Mouse (Mus musculus) layer of hippocampus, adult 9-10 months (tissue): ENCODE results near the gene Xpnpep1.

Experiments used
- DNase-seq: peaks from one replicate; pipeline ENCODE4 v3.0.0; 2022; ENCODE audit warnings: low spot score

Gene Xpnpep1

GRCm38 (mm10) chr19:53064972-53065361, 25.0 kb upstream of the Xpnpep1 start:
- DNase-seq: no peak

DNA sequence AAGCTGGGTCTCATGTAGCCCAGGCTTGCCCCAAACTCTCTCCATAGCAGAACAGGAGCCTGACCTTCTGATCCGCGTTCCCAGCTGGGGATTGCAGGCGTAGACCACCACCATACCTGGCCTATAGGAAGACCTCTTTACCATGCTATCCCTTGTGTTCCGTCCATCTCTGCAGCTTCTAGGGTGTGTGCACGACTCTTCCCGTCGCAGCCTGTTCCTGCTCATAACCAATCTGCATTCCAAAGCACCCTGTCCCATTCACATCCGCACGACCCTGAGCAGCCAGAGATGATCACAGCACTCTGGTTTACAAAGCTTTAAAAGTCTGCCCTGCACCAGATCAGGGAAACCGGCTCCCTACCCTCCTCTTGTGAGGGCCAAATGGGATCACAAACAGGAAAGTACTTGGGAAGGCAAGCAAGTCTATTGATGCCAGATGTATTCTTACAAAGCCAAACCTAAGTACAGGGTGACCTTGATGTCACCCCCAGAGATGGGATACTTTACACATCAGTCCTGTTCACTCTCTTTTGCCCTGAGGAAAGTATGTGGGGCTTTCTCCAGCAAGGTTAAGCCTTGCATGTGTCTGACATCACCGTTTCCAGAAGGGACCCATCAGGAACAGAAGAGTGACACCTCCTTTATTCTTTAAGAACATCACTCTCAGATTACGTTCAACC, 24.4 kb upstream of the Xpnpep1 start:
- DNase-seq: no peak

DNA sequence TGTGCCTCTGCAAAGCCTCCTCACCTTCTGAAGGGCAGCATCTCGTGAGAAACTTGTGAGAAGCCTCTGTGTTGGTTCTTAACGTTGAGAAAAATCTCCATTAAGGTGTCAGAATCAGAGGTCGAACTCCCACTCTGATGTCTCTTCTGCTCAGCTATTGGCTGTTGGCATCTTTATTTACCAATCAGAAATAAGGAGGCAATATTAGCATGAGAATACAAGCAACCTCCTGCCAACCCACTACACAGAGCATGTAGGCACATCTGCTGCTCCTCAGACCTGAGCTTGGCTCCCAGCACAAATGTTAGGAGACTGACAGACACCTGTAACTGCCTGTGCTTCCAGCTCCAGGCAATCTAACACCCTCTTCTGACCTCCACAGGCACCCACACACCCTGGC, 22.0 kb upstream of the Xpnpep1 start:
- DNase-seq: no peak

DNA sequence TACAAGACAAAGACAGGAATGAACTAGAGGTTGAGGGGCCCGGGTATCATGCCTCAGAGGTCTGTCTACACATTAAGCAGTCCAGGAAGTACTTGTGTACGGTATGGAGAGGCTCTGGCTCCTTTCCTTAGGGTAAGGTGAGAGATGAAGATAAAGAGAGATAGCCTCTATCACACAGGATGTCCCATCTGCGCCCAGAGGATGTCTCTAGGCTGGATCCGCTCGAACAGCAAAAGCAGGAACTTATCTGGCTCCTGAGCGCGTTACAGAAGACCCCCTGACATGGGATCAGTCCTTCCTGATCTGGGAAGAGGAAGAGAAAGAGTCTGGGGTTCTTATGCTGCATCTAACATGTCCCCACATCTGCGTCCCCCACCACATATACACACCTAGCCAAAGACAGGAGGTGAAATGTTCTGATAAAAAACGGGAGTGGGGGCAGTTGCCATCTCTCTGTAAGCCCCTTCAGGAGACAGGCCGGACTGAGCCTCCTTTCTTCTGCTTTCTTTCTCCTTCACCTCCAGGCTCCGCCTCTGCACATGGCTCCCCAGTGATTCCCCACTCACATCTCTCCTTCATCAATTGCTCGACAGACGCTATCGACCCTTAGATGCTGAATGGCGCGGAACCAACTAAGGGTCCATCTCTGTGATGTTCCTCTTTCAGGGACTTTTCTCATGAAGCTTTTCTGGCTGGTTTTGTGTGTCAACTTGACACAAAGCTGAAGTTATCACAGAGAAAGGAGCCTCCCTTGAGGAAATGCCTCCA, 19.5 kb upstream of the Xpnpep1 start:
- no peak for DNase-seq

DNA sequence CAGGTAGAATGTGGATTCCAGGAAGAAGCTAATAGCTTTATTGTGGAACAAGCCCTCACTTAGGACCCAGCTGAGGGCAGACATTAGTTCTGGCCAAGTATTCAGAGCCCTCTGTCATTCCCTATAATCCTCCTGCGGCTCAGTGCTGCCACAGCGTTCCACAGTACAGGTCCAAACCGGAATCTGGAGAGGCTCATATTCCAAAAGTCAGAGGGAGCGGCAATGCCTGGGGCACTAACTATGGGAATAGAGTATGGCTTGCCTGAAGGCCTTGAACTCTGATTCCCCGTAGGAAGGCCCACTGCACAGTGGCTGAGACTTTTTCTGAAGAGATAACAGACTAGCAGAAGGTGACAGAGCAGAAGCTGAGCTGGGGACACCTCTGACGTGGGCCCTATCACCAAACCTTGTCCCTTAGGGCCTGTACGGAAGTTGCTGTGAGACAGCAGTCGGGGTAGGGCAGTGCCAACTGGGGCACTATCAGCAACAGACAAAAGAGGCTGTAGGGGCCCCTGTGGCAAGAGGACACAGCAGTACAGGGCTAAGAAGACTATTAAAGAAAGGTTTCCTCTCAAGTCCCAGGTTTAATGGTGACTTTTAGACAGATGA, 18.8 kb upstream of the Xpnpep1 start:
- no peak for DNase-seq

DNA sequence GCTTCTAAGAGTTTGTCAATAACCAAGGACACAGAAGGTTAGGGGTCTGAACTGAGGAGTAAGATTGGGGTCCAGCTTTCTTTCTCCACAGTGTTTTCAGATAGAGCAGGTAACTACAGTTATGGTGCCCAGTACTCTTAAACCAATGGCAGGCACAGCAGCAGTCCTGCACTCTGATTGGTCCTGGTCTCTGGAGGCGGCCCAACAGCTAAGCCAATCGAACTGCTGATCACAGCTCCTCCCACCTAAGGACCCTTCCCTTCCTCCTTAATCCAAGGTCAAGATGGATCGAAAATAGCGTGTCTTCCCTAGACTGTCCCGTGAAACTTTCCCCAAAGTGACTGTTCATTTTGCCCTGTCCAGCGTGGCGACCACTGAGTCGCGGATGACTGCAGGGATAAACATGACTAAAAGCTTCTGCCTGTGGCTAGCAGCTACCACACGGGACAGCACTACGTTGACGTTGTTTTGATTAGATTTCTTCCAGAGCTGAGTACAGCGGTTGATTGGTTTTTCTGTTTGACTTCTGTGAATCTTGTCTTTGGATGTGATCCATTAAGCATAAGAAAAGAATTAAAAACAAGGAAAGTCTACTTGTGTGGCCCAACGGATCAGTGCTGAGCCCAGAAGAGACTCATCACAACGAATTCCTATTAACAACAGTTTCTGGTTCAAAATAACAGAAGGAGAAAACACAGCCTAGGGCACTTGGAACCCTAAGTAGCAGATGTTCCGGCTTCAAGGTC, 18.1 kb upstream of the Xpnpep1 start:
- no peak for DNase-seq

- DNase-seq: no peak
Observed at GRCm38 (mm10) chr19:53053355-53053754, 13.3 kb upstream of the Xpnpep1 start.

GRCm38 (mm10) chr19:53052031-53052670, 12.1 kb upstream of the Xpnpep1 start:
- DNase-seq: no peak

- no peak for DNase-seq
Observed at GRCm38 (mm10) chr19:53051288-53051985, 11.4 kb upstream of the Xpnpep1 start.

DNA sequence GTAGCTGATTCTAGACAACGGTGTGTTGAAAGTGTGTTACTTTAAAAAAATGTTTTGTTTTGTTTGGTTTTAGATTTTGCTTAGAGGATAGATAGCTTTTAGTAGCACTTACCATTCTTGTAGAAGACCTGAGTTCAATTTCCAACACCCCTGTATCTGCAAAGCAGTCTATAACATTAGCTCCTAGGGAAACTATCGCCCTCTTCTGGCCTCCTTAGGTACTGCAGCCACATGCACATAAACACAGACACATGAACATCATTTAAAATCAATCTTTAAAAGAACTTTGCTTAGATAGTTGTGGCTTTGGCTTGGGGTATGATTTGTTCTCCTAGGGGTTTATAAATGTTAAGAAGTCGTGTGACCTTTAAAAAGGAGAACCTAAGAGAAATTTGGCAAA, 10.1 kb upstream of the Xpnpep1 start:
- no peak for DNase-seq

- no peak for DNase-seq
Observed at GRCm38 (mm10) chr19:53047208-53047607, 7.2 kb upstream of the Xpnpep1 start.

DNA sequence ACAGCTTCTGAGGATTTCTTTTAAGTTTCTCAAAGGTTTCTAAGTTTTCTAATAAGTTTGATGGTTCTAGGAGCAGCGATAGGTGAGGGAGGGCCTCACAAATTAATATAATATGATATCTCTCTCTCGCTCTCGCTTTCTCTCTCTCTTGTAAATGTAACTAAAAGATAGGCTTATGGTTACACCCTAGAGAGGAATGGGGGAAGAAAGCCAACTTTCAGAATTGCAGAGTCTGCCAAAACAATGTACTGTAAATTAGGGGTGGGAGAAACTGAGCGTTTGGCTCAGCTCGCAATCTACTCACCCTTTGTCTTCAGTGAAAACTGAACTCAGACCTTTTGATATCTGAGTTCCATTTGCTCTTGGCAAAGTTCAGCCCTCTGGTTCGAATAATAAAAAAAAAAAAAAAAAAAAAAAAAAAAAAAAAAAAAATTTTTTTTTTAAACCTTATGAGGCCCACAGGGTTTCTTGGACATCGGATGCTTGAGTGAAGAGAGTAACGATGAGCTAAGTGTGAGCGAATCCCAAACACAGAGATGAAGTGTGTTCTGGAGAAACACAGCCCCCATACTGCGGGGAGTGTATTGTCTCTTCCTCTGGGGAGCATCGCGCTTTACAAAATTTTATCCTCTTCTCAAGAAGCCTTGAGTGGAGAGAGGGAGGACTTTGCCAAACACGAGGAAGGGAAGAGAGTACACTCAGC, 3.6 kb upstream of the Xpnpep1 start:
- no peak for DNase-seq

DNA sequence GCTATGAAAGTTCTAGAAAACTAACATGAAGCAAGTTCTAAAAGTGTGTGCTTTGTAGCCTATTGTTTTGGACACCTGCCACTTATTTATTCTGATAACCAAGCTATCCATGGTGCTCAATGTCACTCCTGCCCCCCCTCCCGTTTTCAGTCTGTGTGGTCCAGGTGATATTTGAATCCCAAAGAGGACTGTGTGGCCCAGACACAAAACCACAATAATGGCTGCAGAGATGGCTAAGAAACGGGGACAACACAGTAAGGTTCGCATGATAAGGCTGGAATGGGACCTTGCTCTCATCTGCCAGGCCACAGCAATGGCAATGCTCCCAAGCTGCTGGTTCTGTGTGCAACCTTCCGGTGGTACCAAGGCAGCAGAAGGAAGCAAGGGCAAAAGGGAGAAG, 1.6 kb upstream of the Xpnpep1 start:
- no peak for DNase-seq

DNA sequence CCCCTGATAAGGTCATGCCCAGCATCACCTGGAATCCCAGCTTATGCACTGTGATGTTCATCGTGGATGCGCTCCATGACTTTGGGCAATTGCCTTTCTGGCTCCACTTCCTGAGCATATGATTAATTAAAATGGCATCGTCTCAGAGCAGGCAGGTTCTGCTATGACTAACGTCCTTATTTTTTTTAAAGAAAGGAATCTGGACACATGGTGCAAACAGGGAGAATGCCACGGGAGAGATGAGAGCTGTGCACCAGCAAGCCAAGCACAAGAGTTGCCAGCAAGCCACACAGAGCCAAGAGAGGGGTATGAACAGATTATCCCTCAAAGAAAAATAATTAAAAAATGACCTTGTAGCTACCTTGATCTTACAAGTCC, 1.1 kb upstream of the Xpnpep1 start:
- no peak for DNase-seq

- no peak for DNase-seq
Observed at GRCm38 (mm10) chr19:53039090-53039489, 924 bp downstream of the Xpnpep1 start.

GRCm38 (mm10) chr19:53038435-53038938, 1.5 kb downstream of the Xpnpep1 start:
- peak; percentile 83 for DNase-seq

- DNase-seq: no peak
Observed at GRCm38 (mm10) chr19:53037925-53038419, 2.0 kb downstream of the Xpnpep1 start.

- no peak for DNase-seq
Observed at GRCm38 (mm10) chr19:53033159-53033943, 6.7 kb downstream of the Xpnpep1 start.

DNA sequence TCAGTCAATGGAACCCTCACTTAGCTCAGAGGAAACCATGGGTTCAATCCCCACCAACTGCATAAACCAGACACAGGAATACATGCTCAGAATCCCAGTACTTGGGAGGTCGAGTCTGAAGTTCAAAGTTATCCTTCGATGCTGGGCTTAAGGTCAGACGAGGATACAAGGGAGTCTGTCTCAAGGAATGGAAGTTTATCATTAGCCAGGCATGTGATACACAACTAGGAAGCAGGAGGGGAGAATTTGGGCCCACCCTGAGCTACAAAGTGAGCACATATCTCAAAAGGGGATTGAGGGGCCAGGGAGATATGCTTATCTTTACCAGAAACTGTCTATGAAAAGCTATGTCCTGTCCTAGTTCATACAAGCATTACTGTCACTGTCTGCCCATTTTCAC, 7.4 kb downstream of the Xpnpep1 start:
- no peak for DNase-seq

DNA sequence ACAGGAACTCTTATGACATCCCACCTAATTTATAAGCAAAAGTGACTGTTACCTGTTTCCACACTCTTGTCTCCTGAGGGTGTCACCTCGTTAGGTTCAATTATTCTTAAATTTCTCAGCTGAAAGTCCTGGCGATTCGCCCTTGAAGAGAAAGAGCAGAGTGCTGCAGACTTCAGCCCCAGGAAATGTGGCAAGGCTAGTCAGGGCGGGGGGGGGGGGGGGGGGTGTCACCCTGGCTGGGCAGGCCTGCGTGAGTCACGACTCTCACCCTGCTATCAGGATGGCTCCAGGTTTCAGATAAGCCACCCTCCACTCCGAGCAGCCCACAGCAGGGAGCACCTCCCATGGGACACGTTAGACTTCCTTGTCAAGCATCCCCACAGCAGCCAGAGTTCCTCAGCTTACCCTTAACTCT, 8.1 kb downstream of the Xpnpep1 start:
- no peak for DNase-seq
